Mouse (Mus musculus) heart, postnatal 0 days (tissue): ENCODE data around the gene Npr2.

Source experiments
- CTCF ChIP-seq: IDR thresholded peaks from 2 replicates; pipeline ENCODE4 v1.5.1; 2016; ENCODE audit warnings: antibody characterized with exemption, control low read depth, low read depth
- EP300 ChIP-seq: IDR thresholded peaks from 2 replicates; pipeline ENCODE4 v1.6.1; 2016; ENCODE audit warnings: antibody characterized with exemption, low read depth

- TF ChIP-seq CTCF (no peak), EP300 (no peak)
These were observed 26.7 kb upstream of the Npr2 start for GRCm38 (mm10) chr4:43604751-43605685.
